Mouse (Mus musculus): ENCODE data around the gene Clec12b. TPM values are rescaled to one million over a fixed set of nuclear protein-coding genes. Genes with fewer than 3 reads are reported as not detected.

Gene Clec12b
- not detected for total RNA-seq (2022)

DNA sequence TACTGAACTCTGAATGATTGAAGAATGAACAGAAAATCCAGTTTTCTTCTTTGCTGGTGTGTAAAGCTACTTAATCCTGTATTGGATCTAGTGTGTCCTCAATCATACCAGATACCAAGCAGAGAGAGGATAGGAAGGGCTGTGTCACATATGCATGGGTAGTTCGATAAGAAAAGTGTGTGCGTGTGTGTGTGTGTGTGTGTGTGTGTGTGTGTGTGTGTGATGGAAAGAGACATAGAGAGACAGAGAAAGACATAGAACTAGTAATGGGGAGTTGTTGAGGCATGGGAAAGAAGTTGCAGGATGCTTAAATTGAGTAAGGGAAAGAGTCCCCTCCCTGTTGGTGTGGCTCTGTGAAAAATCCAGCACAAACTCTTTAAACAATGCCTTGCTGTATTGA, at the start of gene Clec12b:
Clec12b (minus strand) TSS at position 101 of the 400 bp plus-strand sequence.
- DNase-seq (ENCODE audit: low spot score in 2 of 2): no peak

DNA sequence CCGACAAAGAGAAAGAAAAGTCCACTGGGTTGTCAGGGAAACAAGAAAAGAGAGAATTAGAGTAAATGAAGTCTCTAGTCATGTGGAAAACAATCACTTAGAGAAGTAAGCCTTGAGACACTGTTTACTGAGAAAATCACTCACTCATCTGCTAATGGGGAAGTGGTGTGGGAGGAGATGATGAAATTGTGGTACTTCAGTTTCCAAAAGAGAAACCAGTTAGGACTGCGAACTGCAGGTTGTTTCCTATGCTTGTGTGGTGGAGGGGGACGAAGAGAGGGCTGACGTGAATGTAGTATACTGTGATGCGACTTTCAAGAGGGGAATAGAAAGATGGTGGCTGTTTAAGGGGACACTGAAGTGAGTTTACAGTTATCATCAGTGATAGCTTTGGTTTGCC, 48.6 kb upstream of the Clec12b start:
- no peak for DNase-seq (ENCODE audit: low spot score in 2 of 2)

DNA sequence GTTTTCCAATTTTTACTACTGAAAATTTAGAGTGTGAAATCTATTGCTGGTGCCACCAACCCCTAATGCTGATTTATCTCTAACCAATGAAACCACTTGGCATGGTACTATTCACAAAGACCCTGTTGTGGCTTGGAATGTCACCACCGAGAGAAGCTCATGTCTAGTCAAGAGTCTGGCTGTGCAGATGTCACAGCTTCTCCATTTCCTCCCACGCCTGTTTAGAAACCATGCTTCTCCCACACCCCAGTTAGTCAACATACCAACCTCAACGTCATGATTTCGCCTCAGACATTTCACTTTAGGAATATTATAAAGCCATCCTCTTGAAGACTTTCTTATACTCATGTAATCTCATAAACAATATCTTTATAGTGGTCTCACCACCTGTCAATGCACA, 41.6 kb upstream of the Clec12b start:
- DNase-seq (ENCODE audit: low spot score in 2 of 2): no peak

DNA sequence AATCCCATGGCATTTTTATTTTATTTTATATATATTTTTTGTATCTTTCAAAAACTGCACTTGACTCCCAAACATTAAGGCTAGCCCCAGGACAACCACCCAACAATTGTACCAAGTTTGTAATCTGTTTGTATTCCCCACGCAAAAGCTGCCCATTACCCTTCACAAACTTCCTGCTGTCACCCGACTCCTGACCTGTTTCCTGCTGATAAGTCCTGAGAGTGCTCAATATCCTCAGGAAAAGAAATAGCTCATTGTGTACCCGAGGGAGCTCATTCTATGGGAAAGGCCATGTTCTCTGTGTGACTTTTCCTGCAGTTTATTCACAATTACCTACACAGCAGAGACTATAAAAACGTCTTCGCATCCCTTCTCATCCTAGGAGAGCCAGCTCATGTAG, 40.1 kb upstream of the Clec12b start:
- DNase-seq (ENCODE audit: low spot score in 2 of 2): no peak

DNA sequence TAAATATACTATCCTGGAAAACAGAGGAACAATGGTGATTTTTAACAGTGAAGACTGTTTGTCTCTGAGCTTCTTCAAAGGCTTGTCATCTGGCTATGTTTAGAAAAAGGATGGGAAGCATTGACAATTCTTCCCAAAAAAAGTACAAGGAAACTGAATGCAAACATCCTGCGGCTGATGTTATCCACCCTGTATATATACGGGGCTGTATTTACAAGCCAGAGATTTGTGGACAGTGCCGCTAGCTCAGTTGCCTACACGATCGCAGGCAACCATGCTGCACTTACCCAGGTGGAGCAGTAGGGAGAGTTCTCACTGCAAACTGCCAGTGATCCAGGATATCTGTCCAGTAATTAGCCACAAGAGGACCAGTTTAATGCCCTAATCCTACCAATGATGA, 39.5 kb upstream of the Clec12b start:
- DNase-seq (ENCODE audit: low spot score in 2 of 2): no peak

DNA sequence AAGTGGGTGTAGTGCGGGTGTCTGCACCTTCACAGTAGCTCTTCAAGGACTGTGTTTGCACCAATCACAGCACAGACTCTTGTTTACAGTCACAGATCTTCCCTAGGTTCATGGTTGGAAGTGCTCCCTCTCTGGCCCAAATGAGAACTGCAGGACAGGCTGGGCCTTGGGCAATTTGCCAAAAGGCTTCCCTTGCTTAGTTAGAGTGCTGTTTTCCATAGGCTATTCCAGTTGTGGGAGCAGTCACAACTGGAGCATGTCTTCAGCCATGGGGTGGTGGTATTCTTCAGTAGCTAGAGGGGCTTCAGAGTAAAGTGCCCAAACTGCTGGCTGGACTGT, 38.0 kb upstream of the Clec12b start:
- DNase-seq (ENCODE audit: low spot score in 2 of 2): peak; percentile 19 to 64

DNA sequence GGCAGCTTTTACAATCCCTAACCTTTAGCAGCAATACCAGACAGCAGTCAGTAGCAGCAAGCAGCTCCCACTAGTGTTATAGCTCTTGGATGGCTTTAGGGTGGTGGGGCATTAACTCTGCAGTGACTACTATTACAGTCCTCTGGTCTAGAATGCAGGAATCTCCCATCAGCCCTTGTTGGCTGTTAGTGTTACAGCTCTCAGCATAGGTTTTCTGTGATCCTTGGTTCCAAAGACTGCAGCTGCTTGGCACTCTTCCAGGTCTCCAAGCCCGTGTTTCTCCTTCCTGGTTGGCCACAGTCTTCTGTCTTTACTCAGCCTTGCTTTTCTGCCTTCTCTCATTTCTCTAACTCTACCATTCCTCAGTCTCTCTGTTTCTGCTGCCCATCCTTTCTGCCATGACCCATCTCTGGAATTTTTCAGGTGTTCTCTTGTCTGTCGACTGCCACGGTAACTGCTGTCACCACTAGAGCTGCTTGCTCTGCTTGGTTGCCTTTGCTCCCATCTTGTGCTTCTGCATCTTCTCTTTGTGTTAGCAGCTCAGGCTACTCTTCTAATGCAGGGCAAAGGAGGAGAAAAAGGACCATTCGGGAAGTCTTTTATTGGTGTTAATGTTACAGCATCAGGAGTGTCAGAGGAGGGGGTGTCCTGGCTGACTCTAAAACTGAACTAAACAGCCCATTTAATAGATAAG, 37.5 kb upstream of the Clec12b start:
- DNase-seq (ENCODE audit: low spot score in 2 of 2): no peak

DNA sequence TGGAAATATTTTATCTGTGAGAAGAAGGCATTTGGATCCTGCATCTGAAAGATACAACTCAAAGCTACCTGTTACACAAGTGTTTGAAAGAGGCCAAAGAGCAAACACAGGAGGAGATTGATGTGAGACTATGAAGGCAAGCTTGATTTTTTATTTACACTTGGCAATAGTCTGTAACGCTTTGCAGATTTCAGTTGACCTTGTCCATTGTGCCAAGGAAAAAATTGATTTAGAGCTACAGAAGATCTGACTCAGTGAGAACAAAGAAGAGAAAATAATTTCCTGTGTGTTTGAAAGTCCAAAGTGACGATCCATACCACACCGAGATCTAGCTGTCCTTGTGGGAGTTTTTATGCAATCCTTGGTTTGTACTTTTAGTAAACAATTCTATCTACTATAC, 36.6 kb upstream of the Clec12b start:
- no peak for DNase-seq (ENCODE audit: low spot score in 2 of 2)

DNA sequence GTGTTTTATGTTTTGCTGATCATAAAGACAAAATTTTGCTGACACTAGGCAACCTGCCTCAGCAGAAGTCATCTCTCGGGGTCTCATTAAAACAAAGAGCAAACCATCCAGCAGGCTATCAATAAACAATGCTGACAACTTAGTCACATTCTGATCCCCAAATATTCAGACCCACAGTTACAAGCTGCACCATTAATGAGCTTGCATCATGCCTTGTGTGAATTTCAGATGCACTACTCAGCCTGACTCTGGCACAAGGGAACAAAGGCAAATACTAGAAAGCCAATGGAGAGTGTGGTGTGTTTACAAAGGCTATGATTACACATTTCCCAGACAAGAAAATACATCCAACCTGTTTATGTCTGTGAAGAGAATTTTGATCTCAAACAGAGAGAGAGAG, 28.5 kb upstream of the Clec12b start:
- no peak for DNase-seq (ENCODE audit: low spot score in 2 of 2)

DNA sequence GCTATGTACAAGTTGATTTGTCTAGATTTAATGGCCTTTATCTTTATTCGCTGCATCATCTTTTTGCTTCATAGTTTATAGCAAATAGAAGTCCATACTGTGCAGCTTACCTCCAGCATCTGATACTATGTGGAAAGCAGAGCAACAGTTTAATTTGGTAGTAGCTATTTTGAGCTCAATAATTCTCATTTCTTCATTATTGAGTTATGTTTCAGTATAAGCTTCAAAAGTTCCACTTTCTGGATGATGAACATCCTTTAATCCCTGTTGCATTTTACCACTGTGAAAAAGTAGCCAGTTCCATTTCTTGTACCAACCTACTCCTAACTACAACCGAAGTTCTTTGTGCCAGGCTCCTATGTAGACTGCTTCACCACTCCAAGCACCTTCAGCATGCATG, 22.9 kb upstream of the Clec12b start, which contains the start of gene Clec9a:
Clec9a (plus strand) TSS at position 301 of the 400 bp plus-strand sequence.
- DNase-seq (ENCODE audit: low spot score in 2 of 2): no peak

DNA sequence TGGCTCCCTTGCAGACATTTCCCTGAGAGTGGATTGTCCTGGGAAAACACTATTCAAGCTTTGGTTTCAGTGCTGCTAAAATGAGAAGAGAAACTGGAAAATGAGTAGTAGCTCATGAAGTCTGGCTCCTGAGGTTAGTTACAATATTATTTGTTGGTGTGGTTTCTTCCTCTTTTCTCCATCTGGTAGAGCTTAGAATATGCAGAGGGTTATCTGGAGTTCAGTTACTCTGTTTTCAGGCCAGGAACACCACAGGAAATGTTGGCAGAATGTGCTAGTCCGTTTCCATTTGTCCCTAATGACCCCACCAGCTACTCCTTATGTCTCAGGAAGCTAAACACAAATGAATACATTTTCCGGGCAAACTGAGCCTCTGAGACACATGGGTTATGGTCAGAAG, 21.6 kb upstream of the Clec12b start:
- DNase-seq (ENCODE audit: low spot score in 2 of 2): no peak

DNA sequence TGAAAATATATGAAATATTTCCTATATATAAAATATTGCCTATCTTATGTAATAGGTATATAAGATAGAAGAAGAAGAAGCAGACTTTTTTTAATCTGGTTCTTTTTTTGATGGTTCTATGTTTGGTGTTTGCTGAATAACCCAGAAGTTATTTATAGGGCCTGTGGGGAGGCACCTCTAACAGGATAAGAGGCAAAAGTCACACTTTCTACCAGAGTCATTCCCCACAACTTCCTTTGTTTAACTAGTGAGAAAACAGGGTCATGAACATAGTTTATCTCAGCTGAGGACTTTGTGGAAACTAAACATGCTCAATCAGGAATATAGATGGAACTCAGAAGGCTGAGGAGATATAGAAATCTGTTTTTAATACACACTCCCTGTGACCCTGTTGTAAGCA, 20.3 kb upstream of the Clec12b start:
- no peak for DNase-seq (ENCODE audit: low spot score in 2 of 2)

DNA sequence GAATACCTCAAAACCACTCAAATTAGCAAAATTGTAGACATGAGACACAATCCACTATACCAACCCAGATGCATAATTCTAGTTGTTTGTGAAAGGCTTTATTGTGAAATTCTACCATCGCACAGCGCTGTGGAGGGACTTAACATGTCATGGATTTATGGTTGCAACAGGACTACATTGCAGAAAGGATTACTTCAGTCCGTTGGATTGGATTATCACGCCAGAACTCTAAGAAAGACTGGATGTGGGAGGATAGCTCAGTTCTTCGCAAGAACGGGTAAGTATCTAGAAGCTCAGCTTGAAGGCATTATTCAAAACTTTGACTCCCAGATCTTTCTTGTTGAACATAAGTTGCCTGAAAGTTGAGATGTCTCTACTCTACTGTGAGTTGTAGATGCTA, 17.7 kb upstream of the Clec12b start:
- DNase-seq (ENCODE audit: low spot score in 2 of 2): no peak

DNA sequence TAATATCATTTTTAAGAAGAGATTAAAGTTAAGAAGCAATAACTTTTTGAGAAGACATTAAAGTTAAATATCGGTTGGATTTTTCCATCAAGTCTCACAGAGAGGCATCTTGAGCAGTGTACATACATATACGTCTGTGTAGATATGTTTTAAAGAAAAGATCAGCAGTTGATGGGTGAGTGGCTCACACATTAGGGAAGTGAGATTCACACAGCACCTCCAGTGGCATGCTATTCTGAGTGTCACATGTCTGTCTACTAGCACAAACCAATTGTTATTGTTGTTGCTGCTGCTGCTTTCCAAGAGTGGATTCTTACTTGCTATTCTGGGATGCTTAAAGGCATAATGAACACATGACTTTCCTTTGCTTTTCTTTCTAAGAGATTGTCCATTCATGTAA, 16.7 kb upstream of the Clec12b start:
- no peak for DNase-seq (ENCODE audit: low spot score in 2 of 2)

DNA sequence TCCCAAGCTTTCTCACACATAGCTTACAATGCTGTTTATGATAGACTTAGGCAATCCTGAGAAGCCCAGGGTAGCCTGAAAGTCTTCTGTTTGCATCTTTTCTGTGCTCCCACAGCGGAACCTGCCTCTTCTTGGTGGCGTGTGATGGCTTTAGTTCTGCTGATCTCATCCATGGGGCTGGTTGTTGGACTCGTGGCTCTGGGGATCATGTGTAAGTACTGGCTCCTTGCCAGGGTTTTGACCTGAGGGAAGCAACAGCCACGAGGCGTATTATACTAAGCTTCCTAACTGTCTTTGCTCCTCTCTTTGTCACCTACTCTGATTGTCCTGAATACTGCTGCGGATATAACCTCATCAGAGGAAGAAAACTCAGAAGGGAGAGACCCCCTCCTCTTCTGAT, 14.3 kb upstream of the Clec12b start:
- no peak for DNase-seq (ENCODE audit: low spot score in 2 of 2)

DNA sequence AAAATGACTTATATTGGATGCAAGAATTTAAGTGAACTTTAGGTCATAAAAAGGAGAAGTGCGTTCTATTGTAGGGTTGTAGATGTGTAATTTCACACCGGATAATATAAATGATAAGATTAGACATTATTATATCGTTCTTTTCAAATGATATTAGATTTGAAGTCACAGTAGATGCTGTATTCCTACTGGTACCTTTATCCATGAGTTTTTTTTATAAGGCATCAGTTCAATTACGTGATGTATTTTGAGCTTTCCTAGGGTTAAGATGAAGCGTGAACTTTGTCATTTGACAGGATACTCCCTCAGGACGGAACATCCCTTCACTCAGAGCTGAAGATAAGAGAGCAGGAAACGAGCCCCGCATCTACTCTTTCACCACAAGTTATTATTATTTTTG, 11.3 kb upstream of the Clec12b start, which contains the start of gene Clec1b:
Clec1b (plus strand) TSS at position 301 of the 400 bp plus-strand sequence.
- DNase-seq (ENCODE audit: low spot score in 2 of 2): no peak

DNA sequence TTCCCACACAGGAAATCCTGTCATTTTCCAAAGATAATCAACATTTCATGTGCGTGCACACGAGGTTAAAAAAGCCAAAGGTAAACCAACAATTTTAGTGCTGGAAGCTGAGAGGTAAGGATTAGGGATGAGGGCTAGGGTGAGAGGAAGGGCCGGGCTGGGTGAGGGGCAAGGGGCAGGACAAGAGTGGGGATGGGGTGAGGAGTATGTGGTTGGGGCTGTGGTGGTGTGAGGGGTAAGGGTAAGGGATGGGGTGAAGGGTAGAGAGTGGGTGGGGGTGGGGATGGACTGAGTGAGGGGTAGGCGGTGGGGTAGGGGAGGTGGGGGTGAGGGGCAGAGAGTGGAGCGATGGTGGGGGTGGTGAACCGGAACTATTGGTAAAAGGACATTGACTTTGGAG, 8.1 kb upstream of the Clec12b start:
- no peak for DNase-seq (ENCODE audit: low spot score in 2 of 2)

DNA sequence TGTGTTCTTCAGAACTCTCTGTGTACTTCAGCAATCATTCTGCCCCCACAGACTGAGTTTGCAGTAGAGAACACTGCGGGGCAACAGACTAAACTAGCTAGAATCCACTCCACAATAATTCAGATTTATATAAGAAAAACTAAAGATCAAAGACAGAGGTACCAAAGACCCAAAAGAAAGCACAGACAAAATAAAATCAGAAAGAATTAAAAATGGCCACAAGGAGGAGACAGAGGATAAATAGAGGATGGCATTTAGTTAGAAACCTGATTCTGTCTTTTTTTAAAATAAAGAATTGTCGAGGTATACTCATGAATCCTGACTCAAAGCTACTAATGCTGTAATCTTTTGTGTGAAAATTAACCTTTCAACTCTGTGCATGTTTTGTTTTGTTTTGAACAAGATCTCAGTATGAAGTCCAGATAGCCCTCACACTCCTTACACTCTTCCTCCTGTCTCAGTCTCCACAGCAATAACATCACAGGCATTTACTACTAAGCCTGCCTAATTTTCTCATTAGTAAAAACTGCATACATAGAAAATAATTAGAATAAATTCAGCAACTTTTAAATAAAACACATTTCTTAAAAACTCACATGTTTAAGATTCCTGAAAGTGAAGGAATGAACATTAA, 7.5 kb upstream of the Clec12b start:
- no peak for DNase-seq (ENCODE audit: low spot score in 2 of 2)

DNA sequence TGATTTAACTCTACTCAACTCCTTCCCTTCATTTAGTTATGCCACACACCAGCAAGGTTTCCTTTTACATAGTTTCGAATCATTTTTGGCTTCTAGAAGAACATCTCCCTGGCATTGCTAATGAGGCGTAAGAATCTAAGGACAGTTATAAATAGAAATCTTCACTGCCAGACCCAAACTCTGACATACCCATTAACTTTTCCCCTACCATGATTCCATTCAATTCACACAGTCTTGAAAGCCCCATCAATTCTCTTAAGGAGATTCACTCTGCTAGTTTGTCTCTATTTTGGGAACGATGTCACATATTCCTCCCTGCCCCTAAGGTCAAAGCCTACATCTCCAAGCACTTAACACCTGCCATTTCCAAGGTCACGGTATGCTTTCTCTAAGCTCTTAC, 674 bp downstream of the Clec12b start:
- DNase-seq (ENCODE audit: low spot score in 2 of 2): no peak

DNA sequence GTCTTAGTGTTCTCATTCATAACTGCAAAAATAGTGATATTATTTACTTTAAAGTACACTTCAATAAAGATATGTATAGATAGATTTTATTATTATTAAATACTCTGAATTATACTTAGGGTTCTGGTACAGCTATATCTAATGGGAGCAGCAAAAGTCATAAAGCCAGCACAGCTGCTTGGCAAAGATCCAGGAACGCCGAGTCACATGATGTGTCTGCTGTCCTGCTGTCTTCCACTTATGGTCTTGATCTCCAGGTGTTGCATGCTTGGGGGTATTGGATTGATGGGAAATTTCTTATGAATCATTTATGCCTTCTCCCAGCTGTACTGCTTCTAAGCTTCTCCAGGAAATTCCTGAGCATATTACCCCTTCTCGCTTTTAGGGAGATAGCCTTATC, 2.2 kb downstream of the Clec12b start:
- DNase-seq (ENCODE audit: low spot score in 2 of 2): no peak

DNA sequence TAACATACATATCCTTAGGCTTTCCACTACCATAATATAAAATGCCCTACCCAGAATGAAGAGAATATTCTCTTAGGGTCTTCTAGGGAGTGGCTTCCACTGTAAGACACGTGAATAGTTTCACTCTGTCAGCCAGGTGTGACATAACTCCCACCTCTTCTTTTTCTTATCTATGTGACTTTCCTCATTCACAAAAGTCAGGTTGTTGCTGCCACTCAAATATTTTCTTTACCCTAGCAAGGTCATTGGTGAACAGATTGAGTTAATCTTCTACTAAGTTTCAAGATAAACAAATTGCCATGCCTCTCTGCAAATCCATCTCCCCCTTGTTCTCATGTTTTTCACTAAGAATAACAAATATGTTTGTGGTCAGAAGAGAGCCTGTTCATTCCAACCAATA, 3.9 kb downstream of the Clec12b start:
- DNase-seq (ENCODE audit: low spot score in 2 of 2): no peak

DNA sequence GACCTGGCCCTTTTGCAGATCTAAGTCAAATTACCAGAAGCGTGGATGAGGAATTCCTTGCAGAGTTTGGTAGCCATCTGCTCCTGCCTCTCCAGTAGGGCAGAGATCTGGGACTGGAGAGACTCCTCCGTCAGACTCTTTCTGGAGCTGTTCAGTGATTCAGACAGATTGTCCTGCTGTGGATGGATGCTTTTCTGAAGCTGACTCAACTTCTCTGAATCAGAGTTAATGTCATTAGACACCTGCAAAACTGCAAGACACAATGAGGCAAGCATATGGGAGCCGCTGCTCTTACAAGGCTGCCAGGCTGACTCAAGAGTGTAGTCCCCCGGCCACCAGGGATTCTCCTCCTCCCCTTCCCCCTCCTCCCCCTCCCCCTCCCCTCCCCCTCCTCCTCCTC, 5.2 kb downstream of the Clec12b start:
- DNase-seq (ENCODE audit: low spot score in 2 of 2): peak in 1 of 2 experiments; percentile 6

DNA sequence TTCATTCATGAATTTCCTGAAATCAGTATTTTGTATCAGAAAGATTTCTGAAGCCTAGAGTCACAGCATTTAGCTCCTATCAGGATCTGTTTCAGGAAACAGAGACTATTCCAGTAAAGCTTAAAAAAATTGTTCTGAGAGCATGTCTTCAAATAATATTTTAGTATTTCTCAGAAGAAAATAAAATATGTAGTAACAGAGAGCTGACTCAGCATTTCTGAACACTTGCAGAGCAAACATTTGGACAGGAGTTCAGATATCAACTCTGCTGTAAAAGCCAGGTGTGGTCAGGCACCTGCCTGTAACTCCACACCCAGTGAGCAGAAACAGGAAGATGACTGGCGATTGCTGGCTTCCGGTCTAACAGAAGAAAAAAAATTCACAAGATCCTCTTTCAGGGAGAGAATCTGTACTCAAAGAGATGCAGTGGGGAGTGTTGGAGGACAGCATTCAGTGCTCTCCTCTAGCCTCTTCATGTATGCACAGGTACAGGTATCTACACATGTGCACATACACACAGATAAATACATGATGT, 10.7 kb downstream of the Clec12b start:
- no peak for DNase-seq (ENCODE audit: low spot score in 2 of 2)
